Mouse (Mus musculus): ENCODE results near the gene Stat5a.
A peak's percentile ranks its signal among the peaks of the same experiment; 100 is the strongest.

Stat5a gene

DNA sequence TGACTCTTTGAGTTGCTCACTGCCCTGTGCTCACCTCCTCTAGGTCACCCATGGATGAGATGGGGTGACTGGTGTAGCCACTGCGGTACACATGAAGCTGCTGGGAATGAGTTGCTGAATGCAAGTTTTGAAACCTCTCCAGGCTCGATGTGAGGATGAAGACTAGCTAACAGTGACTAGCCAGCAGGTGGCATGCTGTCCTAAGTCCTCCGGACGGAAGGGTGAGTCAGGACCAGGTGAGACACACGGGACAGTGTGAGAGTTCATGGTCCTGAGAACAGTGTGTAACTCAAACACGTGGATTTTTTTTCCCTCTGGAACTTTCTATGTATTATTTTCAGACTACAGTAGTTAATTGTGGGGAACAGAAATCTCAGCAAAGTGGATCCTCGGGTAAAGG, 25.7 kb upstream of the Stat5a start:
- no peak for ATAC-seq (ENCODE audit: insufficient number of reproducible peaks, low FRiP score, low TSS enrichment)

DNA sequence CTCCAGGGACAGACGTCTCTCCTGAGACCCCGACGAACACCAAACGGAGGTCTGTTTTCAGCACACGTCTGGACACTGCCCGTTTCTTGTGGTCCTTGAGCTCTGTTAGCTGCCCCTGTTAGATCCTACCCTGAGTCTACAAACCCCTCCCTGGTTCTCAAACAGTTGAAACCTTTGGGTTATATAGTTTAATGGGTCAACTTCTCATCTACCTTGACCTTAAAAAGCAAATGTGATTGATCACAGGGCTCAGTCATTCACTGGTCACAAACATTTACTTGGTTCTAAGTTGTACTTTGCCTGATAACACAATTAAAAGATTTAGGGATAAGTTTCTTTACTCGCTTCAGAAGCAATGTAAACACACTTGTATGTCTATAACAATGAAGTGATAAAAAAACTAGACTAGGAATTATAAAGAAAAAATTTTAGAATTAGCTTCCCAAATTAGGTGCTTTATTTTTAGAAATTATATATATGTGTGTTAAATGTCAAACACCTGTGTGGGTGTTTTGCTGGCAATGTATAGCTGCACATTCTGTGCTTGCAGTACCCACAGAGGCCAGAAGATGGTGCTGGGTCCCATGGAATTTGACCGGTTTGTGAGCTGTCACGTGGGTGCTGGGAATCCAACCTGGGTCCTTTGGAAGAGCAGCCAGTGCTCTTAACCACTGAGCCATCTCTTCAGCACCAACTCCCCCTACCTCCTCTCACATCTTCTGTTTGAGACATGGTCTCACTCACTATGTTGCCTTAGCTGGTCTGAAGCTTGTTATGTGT, 22.0 kb upstream of the Stat5a start:
- no peak for ATAC-seq (ENCODE audit: insufficient number of reproducible peaks, low FRiP score, low TSS enrichment)

DNA sequence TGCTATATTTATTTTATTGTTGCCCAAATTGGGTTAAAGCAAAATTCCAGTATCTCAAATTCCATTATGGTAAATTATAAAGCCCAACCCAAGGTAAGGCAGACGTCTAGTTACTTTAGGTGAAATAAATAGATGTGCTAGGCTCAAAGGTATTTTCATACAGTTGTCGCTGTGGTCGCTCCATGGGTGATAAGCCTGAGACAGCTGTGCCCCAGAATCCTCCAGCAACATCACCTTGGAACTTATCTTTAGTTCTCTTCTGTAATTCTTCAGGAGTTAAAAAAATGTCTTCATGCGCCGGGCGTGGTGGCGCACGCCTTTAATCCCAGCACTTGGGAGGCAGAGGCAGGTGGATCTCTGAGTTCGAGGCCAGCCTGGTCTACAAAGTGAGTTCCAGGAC, 20.3 kb upstream of the Stat5a start:
- no peak for ATAC-seq (ENCODE audit: insufficient number of reproducible peaks, low FRiP score, low TSS enrichment)

DNA sequence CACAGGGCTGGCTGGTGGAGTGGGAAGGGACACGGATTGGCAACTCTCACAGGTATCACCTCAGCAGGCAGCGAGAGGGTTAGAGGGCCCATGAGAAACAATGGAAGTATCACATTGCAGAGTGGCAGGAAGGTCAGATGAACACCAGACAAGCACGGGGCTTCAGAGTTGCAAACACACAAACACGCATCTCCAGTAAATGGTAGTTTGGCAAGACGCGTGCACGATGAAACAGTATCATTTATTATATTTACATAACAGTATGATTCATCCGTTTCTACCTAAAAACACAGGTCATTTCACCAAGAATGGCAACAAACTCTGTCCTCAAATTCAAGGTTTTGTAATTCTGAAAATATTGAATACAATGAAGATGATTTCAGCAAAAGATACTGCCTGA, 19.6 kb upstream of the Stat5a start:
- ATAC-seq (ENCODE audit: insufficient number of reproducible peaks, low FRiP score, low TSS enrichment): no peak

DNA sequence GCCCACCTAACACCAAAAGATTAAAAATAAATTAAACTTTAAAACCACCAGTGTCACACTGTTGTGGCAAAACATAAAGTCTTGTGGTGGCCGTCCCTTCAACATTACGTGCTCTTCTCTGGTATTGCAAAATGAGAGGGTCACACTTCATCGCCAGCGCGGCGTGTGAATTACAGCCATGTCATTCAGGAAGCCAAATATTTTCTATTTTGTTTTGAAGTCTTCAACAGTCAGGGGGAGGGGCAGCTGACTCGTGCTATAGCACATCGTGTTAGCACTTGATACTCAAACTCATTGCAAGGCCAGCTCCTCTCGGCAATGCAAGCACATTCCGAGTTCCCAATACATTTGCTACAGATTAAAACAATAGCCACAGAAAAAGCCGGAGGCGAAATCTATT, 18.3 kb upstream of the Stat5a start:
- ATAC-seq (ENCODE audit: insufficient number of reproducible peaks, low FRiP score, low TSS enrichment): no peak

DNA sequence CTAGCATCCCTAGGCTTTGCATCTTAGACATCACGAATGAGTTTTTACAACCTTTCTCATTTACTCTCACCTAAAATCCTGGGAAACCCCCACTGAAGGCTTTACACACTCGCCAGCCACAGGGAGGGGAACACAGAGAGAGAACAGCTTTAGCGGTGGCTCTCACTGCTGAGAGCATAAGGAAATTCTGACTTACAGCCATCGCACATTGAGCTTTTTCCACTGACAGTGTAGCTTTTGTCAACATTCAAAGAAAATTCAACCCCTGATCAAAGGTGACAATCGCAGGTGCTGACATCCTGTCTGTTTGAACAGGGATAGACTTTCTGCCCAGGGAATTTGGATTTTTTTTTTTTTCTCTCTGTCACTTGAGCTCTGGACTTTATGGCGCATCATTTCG, 17.1 kb upstream of the Stat5a start:
- ATAC-seq (ENCODE audit: insufficient number of reproducible peaks, low FRiP score, low TSS enrichment): no peak

DNA sequence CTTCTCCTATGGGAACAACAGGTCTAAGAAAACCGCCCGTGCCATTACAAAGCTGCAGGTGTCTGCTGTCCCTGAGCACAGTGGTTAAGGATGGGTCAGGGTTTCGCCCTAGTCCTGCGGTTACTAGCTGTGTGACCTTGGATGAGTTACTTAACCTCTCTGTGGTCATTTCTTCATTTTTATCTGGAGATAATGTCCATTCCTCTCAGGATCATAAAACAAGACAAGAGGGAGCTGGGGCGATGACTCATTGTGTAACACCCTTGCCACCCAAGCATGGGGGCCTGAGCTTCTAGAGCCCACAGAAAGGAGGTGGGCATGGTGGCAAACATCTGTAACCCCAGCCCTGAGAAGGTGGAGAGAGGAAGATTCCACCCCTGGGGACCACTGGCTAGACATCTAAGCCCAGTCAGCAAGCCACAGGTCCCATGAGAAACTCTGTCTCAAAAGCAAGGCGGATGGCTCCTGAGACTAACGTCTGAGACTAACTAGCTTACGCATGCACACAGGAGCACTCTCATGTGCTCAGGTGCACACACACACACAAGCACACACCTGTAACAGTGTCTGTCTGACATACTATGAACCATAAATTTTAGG, 16.0 kb upstream of the Stat5a start:
- ATAC-seq (ENCODE audit: insufficient number of reproducible peaks, low FRiP score, low TSS enrichment): no peak

DNA sequence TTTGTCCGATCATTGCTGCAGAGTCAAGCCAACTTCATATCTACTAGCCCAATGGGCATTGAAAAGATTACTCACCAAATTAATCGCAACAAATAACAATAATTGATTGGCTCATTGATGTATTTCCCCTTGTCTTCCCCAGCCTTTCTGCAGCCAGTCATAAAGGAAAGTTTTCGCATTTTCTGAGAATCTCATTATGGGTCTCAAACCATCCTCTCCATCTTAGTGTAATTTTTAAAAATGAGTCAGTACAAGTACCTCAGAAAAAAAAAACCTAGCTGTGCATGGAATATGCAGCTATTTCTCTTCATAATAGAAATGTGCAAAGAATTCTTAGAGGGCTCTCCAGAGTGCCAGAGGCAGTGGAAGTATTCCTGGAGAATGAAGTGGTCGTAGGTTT, 15.0 kb upstream of the Stat5a start:
- no peak for ATAC-seq (ENCODE audit: insufficient number of reproducible peaks, low FRiP score, low TSS enrichment)

DNA sequence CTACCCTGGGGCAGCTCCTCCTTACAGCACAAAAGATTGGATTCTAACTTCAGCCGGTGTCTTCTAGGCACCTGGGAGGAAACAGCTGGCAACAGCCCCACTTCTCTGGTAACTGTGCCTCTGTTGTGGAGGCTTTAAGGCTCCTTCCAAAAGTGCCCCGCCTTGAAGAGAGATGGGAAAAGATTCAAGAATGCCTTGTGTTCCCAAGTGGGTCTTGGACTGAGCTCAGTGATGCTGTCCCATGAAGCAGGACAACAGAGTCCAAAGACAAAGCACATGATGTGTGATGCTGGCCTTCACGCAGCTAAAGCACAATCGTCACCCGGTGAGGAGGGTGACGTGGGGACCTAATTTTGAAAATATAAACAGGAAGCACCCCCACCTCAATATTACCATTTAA, 13.4 kb upstream of the Stat5a start:
- no peak for ATAC-seq (ENCODE audit: insufficient number of reproducible peaks, low FRiP score, low TSS enrichment)

DNA sequence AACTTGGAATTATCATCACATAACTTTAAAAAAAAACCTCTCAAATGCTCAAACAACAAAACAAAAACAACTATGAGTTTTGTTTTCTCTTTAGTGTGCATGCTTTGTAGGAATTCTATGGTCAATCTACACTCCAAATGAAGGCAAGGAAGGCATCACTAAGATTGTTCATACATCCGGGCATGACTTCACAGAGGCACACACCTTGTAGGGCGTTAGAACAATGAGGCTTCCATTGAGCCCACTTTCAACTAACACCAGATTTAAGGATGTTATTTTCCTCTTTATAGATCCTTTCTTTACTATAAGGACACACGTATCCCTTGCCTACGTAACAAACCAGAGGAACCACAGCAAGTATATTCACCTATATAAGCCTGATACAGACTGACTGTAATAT, 11.6 kb upstream of the Stat5a start:
- ATAC-seq (ENCODE audit: insufficient number of reproducible peaks, low FRiP score, low TSS enrichment): no peak

DNA sequence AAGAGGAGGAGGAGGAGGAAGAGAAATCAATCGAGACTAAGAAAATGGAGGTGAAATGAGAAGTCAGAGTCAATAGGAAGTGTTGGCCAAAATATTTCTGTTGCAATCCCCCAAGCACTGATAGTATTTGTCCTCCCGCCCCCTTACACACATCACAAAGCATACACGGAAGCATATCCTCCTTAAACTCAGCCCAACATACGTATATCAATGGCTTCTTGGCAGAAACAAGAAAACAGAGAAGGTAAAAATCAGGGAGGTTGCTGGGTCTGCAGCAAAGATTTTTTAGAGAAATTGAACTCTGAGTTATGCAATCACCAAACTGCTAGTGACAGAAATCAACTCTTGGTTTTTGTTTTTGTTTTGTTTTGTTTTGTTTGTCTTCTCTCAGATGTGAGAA, 11.1 kb upstream of the Stat5a start:
- ATAC-seq (ENCODE audit: insufficient number of reproducible peaks, low FRiP score, low TSS enrichment): no peak

DNA sequence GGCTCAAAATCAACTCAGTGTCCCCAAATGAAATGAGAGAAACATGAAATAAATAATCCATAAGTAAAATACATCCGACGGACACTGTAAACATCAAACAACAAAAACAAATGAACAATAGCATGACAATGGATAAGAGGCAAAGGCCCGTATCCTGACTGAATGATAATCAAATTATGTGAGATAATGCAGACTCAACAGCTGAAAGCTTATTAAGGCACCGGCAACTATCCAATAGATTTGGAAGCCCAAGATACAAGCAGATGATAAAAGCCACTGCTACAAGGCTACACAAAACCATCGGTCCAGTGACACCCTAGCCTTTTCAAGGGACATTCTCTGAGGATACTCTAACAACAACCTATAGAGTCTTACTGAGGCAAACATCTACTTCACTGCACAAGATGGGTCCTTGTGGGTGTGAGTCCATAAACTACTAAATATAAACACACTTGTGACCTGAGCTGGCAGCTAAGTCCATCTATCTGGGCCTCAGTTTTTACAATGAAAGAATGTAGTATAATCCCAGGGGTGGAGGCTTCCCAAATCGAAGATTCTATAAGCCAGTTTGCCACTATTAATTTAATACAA, 10.3 kb upstream of the Stat5a start:
- no peak for ATAC-seq (ENCODE audit: insufficient number of reproducible peaks, low FRiP score, low TSS enrichment)

DNA sequence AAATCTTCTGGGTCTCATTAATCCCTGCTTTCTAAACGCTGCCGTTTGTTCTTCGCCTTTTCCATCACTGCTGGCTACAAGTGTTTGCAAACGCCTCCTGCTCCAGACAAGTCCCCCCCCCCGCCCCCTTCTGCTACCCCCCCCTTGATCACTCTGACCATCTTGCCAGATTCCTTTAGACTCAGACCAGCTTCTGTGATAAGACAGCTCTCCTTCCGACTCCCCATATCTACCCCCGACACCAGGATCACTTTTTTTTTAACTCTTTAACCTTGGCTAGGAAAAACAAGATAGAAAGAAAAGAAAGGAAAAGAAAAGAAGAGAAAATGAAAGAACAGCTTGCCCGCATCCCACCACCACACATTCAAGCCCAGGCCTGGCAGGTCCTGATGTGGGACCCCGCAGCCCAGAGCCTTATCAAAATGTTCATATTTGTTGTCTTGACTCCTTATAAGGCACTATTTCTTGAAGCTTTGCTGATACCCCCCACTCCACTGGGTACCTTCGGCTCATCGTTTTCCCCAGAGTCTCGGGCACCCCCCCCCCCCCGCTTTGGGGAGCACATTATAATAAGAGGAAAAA, 9.6 kb upstream of the Stat5a start:
- ATAC-seq (ENCODE audit: insufficient number of reproducible peaks, low FRiP score, low TSS enrichment): no peak

DNA sequence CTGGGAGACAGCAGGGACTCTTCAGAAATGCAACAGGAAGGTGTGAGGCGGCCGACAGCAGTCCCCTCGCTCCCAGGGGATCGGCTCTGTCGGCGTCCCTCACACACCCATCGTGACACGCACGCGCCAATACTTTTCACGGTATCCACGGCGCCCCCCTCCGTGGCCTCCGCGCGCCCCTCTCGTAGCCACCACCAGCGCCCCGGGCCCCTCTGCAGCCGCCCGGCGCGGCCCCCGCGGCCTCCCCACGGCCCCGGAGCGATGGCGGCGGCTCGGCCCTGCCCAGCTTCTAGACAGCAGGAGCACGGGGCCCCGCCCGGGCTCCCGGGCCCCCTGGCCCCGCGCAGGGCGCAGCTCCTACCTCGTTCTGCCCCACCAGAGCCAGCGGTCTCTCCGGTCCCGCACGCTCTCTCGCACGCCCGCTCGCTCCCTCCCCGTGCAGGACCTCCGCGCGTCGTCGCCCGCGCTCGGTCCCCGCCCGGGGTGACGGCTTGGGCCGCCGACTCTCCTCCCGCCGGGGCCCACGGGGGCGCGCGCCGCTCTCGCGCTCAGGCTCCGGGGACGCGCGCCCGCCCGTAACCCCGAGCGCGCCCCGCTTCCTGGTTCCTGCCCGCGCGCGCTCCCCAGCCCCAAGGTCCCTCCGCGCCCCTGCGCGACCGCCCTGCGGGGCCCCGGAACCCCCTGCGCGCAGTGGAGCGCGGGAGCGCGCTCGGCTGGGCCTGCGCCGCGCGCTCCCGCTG, 8.9 kb upstream of the Stat5a start, which contains the start of gene Stat5b:
Gene Stat5b (minus strand): TSS at position 687 of the 740 bp plus-strand sequence.
- ATAC-seq (ENCODE audit: insufficient number of reproducible peaks, low FRiP score, low TSS enrichment): peak; percentile 71; the same call in 1 of the 2 replicates

DNA sequence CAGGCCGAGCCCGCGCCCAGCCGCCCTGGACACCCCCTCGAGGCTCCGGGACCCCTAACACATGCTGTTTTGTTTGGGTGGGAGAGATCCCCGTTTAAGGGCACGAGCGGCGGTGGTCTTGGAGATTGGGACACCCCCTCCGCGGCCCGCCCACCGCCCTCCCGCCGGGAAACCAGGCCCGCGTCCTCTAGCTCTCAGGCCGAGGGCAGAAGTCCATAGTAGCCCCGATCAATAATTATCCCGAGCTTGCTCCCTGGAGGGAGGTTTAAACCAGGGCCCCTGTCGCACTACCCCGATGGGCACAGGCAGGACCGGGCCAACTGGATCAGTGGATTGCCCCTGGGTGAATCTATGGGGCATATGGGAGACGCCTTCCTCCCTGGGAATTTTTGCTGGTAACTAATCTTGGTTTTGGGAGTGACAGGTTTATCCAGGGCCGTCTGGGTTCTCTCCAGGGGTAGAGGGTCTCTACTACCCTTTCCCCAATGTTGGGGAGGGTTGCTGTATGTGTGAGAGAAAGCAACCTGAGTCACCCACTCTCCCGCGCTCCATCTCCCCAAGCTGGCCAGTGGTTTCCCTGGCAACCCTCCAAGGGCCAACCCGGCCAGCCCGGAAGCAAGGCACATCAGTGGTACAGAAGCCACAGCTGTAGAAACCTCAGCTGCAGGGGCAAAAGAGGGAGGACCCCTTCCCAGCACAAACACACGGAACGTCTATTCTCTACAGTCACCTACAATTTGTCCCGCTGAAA, 8.2 kb upstream of the Stat5a start:
- ATAC-seq (ENCODE audit: insufficient number of reproducible peaks, low FRiP score, low TSS enrichment): 0 out of 2 replicates have a peak, but pooled peaks have one; percentile 21

DNA sequence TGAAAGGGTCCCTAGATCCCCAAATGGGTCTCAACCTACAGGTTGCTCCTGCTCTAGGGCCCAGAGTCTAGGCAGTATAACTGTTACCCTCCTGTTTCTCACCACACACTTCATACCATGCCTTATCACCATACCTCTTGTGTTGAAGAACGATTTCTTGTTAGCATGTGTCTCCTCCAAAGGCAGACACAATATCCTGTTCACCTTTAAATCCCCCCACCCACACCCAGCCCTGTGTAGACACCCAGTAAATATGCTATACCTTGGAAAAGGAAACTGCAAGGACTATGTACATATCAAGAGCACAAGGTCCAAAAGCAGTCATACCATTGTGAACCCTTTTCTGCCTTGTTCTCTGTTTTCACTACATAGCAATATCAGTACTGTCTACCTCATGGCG, 7.1 kb upstream of the Stat5a start:
- ATAC-seq (ENCODE audit: insufficient number of reproducible peaks, low FRiP score, low TSS enrichment): no peak

DNA sequence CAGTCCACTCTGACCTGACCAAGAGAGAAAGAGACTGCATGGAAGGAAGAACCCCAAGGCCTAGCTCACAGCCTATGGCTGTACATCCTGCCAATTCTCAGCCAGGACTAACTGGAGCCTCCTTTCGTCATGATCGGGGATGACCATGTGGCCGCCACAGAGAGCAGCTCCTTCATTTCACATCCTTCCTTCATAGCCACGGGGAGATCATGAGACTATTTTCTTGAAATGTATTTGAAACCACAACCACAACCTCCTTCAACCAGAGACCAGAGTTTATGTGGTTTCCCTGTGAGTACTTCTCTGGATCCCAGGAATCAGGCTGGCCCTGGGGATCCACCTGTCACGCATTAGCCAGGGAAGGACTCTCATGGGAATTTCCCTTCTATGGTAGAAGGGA, 6.1 kb upstream of the Stat5a start:
- ATAC-seq (ENCODE audit: insufficient number of reproducible peaks, low FRiP score, low TSS enrichment): no peak

DNA sequence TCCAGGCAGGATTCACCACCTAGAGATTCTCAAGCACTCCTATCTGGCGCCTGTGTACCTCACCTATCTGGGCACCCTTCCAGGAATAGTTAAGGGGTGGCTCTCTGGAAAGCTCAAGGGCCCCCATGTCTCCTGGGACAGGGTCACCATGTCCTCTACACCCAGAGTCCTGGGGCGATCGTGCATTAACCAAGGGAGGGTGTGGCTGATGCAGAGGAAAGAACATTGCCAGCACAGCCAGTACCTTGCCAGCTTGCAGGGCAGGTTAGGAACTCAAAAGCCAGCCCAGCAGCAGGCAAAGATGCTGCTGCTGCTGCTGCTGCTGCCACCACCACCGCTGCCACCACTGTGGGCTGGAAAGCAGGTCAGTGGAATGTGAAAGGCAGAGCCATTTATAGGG, 4.9 kb upstream of the Stat5a start:
- ATAC-seq (ENCODE audit: insufficient number of reproducible peaks, low FRiP score, low TSS enrichment): no peak

DNA sequence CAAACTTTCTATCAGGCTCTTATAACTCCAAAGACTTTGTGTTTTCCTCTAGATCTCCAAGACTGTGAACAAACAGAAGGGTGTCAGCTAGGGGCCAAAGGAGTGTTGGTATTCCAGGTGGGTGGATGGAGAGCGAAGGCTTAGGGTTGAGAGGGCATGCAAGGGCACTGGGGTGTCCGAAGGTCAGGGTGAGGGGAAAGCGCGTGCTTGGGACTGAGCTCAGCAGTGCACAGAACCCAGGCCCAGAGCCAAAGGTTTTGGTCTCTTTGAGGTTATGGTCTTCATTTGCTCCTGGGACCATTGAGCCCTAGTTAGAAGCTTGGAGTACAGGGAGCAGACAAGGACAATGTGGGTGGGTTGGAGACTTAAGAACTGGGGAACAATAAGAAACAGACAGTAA, 4.0 kb upstream of the Stat5a start:
- no peak for ATAC-seq (ENCODE audit: insufficient number of reproducible peaks, low FRiP score, low TSS enrichment)

DNA sequence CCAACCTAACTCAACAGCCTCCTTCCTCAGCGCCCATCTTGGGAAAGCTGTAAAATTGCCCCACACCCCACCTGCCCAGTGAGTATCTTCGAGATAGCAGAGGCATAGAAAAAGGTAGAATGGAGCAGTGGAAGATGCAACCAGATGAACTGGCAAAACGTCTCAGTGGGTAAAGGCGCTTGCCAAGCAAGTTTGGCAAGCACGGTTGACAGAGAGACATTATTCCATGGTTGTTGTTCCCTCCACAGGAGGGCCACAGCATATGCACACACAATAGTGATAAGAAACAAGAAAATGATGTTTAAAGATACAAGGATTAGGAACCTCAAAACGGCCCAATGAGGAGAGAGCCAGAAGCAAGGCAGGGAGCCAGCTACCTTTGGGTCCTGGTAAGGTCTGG, 1.2 kb upstream of the Stat5a start:
- no peak for ATAC-seq (ENCODE audit: insufficient number of reproducible peaks, low FRiP score, low TSS enrichment)
